Mouse (Mus musculus): ENCODE results near the gene Mfn2.

Gene Mfn2

DNA sequence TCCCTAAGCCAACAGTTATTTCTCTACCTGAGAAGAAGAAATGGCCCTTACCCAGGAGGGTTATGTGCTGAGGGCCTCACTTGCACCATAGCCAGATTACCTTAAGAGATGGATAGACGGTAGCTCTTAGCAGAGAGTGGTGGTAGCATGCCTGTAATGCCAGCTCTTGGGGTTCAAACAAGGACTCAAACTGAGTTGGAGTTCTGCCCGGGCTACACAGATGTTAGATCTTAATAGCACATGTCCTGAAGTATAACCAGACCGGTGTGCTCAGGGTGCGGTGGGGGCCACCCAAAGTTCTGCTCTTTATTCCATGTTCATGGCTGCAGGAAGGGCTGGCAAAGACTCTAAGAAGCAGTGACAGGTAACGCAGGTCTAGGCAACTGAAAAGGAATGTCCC lies 5.0 kb upstream of the Mfn2 start:
- no peak for DNase-seq

DNA sequence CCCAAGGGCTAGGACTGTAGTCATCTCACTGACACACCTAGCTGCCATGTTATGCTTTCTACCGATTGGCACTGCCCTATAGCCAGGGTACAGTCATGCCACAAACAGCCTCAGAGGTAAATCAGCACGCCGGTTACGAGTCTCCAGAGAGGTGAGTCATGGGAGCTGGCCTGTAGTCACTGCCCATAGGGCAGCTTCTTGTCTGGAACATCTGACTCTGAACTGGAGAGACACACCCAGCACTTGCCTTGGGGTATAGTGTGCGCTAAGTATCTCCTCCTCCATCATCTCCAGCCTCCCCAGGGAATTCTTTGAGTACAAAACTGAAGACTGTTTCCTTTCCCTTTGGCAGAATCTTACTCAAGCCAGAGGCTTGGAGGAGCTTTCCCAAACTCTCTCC lies 1.7 kb upstream of the Mfn2 start:
- DNase-seq, result no peak

DNA sequence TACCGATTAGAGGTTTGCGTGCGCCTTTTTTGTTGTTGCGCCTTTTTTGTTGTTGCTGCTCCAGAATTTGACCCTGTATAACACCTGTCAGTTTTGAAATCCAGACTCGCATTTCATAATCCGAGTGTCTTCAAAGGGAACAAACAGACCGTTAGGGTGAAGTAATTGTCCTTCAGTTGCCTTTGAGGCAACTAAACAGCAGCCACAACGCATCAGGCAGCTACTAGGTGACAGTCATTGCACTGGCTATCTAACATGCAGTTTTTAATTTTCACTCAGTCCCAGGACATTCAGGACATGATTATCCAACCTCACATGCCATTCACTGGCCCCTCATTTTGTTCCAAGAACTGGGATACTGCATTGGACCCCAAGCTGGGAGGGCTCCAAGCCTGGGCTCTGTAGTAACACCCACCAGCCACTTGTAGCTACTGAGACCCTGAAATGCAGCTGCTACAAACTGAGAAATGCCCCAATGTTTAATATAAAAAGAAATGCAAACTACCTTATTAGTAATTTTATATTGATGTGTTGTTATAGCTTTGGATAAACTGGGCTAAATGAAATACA lies 671 bp upstream of the Mfn2 start:
- peak in 1 of 2 experiments; percentile 29 for DNase-seq

DNA sequence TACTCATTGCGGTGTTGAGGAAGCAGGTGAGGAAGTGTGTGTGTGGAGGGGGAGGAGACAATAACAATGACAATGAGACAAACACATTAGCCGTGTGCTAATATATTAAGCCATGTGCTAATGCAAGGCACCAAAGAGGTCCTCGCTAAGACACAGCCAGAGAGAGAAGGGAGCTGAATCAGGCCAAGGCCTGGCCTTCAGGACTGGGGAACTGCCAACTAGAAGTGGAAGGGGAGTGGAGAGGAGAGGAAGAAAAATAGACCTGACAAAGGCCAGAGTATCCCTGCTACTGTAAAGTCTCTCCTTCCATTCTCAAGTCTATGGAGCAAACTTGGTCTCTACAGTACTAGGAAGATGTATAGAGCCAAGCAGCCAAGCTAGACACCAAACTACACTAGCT lies 903 bp downstream of the Mfn2 start:
- no peak for DNase-seq

DNA sequence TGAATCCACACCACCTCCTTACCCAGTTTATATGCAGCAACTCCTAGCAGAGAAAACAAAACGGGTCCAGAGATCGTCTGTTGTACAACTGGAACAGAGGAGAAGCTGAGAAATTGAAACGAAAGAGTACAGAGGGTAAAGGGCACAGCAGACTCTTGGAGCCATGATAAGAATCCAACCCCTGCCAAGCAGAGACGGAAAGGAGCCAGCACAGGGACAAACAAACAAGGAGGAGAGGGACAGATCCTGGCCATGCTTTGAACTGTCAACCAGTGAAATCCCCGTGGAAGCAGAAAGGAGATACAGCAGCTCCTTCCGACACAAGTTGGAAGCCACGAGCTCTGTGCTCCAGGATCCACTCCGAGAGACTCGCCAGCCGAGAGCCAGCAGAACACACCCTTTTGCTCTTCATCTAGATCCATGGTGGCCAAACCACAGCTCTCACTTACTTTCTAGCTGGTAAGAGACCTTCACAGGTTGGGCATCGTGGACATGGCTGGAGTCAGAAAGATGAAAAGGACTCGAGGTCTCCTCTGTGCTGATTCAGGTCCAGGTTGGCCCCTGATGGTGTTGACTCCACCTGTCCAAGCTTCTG lies 1.5 kb downstream of the Mfn2 start:
- no peak for DNase-seq

DNA sequence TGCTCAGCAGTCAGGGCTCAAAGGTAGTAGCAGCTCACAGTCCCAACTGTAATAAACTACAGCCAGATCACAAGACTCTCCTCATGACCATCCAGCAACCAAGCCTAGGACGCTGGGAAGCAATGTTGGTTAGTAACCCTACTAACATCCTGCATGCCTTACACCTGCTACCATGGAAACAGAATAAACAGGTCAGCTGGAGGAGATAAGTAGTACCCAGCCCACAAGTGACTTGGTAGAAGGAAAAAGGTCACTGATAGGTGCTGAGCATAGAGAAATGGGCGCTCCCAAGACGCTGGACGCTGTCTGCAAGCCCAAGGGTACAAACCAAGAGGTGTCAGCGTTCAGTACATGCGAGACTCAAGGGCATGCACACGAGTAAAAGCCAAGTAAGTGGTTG lies 4.1 kb downstream of the Mfn2 start:
- DNase-seq, result no peak

DNA sequence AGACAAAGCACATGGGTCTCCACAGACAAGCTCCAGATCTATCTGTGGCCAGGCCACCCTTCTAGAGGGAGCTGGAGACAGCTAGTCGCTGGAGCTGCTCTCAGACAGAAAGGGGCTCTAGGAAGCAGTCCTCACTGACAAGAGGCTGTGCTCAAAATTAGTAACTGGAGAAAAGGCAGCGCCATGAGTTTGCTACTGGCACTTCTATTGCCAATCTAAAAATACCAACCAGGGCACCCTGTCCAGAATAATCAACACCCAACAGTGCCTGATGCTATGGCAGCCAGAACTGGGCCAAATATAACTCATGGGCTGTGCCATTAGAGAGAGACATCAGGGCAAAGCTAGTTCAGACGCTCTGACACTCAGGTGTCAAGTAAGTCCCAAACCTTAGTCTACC lies 7.2 kb downstream of the Mfn2 start:
- DNase-seq, result peak; percentile 58 to 59

DNA sequence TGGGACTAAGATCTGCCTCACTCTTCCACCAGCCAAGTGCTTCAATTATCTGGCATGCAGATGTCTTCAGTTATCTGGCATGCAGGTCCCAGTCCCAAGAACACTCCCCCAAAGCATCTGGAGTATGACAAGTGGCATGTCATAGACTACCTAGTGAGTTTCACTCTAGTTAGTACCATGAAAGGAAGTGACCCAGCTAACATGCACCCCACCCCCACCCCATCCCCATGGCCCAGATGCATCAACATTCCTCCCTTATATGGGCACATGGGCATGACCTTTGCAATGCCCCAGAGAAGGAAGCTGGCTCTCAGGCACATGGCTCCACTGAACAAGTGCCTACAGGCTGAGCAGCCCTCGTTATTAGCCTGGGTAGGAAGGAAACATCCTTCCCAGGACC lies 8.1 kb downstream of the Mfn2 start:
- no peak for DNase-seq

DNA sequence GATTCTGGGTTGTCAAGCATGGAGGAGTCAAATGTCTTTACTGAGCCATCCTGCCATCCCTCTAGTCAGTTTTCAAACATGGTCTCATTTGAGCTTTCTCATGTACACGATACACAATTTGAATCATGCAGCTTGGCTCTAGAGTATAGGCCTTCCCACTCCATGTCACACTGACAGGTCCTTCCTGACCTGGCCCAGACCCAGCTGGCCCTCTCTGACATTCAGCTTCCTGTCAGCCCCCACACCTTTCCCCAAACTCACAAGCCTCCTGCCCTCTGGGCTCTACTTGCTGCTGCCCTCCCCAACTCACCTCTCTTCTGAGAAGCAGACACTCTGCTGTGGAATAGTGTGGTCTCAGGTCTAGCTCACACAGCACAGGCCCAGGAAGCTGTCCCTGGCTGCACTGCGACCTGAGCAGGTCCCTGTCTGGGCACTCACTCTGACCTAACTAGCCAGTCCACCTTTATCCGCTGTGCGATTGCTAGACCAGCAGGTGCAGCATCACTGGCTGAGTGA lies 8.6 kb downstream of the Mfn2 start:
- peak in 1 of 2 experiments; percentile 31 for DNase-seq

DNA sequence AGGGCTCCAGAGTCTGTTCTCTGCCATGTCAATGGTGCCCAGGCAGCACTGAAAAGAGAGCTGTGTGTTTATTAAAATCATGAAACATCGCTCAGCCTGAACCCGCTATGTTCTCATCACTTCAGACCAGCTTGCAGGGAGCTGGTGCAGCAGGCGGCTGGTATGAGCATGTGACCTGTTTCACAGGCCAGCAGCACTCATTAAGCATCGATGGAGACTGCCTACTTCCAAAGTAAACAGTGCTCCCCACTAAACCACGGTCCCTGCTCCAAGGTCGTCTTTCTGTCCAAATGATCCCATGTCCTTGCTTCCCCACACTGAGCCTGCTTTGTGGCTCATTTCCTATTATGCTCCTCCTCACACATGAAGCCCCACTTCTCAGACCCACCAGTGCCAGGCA lies 14.2 kb downstream of the Mfn2 start:
- DNase-seq, result no peak

DNA sequence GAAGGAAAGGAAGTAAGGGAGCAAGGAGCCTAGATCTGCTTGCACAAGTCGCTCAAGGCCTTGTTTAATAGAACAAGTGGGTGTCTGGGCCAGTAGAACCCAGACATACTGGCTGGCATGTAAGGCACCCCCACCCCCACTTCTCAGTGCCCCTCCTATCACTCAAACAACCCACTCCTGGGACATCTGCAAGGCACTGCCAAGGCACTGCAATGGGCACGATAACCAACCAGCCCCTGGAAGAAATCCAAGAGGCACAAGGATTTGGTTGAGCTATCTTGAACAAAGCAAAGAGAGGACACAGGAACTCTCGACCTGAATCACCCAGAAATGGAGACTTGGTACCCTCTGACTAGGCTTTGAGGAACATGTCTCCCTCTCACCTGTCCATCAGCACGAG lies 16.3 kb downstream of the Mfn2 start:
- no peak for DNase-seq

DNA sequence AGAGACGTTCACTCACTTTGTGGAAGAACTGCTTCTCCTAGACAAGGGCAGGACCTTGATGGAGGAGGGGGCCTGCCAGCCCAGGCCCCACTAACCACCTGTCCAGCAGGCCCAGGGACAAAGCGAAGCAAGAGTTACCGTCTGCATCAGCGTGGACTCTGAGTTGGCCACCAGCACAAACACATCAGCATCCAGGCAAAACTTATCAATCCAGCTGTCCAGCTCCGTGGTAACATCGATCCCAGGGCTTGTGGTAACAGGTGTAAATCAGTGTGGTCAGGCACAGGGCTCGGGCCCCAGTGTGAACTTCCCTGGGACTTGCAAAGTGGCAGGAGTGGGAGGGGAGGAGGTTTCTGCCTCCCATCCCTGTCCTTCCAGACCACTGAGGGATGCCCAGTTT lies 17.2 kb downstream of the Mfn2 start:
- DNase-seq, result no peak

DNA sequence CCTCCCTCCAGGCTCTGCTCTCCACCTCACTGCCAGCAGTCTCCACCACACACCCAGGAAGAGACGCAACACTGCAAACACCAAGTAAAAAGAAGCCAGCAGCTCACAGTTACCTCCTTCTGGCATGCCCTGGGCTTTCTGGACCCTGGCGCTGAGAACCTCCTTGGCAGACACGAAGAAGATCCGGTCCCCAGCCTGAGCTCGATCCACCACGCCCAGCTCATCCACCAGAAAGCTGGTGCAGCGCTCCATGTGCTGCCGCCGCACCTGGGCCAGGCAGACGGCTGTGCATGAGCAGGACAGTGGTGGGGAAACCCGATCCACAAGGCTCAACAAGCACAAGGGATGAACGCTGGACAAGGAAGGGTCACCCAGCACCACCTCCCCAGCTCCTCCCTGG lies 18.3 kb downstream of the Mfn2 start:
- no peak for DNase-seq

DNA sequence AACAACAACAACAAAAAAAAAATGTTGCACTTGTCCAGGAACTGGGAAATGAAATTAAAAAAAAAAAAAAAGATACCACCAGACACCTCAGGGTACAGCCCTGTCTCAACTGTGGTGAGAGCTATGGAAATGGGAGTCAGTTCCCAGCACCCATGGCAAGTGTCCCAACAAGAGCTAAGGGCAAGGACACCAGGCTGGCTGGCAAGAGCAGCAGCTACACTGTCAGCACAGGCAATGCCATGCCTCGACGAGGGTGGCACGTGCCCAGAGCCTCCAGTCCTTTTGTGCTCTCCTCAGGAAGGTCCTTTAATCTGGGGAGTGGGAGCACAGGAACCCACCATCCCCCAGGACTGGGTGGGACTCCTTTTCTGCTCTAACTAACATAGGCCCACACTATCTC lies 20.4 kb downstream of the Mfn2 start:
- no peak for DNase-seq

DNA sequence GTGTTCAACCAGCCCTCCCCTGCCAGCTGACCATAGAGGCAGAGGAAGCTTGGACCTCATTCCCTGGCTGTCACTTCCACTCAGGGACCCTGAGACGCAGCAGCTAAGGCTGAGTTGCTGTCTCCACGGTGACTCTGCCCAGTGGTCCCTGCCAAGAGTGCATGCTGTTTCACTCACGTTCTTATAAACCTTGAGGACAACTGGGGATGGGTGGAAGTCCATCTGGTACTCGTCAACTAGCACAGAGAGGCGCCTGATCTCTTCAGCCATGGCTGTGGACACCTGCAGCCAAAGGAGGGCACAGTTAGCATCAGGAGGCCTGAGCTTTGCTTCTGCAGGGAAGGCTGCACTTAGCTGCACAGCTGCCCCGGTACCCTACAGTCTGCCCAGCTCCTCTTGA lies 21.5 kb downstream of the Mfn2 start:
- DNase-seq, result no peak

DNA sequence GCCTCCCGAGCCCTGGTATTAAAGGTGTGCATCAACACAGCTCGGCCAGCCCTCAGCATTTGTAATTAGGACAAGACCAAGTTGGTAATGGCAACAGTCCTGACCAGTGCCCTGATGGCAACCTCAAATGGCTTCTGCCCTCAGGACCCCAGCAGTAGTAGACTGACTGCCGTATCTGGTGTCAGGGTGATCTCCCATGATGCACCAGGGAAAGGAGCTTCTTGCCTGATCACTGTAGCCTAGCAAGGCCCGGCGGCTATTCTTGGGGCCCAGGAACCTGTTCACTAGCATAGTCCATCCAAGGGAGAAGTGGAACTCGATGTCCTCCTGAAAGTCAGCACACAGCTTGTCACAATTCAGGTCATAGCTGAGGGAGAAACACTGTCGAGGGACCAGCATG lies 22.7 kb downstream of the Mfn2 start:
- DNase-seq, result no peak

DNA sequence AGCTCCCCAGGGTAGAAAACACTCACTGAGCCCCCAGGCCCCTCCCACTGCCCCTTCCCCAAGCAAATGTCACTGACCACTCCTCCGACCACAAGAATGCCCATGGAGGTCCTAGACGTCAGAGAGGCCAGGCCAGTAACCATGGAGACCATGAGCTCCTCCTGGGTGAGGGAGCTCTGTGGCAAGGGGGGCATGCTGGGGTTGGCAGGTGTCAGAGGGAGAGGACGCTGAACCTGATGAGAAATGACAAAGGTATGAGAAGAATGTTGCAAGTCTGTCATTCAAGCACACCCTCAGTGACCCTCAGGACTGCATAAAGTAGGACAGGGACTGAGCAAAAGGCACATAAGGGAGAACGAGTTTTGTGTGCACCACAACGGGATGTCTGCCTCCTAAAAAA lies 24.6 kb downstream of the Mfn2 start:
- no peak for DNase-seq

DNA sequence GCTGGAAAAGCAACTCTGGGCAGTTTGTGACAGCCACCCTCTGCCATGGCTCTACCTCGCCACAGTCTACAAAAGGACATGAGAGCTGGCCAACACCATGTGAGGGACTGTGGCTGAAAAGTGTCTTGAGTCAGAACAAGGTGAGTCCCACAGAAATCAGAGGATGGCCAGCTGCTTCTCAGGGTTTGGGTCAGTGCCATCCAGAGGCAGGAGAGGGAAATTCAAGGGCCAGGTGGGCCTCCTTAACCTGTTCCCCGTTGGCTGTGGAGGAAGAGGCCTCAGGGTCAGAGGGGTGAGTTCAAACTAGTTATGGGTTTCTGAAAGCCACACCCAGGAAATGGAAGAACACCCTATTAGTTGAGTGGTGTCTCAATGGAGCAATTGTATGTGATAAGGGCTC lies 25.0 kb downstream of the Mfn2 start:
- no peak for DNase-seq

DNA sequence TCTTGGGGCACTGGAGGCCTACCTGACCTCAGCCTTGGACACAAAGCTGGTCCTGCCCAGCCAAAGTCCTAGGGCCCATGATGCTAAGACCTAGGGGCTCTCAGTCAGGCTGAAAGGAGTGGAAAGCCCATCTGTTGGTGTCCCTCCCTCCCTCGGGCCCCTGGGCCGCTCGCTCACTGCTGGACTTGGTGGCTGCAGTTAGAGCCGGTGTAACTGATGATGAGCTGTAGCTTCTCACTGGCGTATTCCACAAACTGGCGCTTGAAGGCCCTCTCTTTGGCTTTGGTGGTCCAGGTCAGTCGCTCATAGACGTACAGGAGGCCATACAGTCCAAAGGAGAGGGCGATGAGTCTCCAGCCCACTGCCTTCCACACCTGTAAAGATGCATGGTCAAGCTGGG lies 26.0 kb downstream of the Mfn2 start:
- no peak for DNase-seq

DNA sequence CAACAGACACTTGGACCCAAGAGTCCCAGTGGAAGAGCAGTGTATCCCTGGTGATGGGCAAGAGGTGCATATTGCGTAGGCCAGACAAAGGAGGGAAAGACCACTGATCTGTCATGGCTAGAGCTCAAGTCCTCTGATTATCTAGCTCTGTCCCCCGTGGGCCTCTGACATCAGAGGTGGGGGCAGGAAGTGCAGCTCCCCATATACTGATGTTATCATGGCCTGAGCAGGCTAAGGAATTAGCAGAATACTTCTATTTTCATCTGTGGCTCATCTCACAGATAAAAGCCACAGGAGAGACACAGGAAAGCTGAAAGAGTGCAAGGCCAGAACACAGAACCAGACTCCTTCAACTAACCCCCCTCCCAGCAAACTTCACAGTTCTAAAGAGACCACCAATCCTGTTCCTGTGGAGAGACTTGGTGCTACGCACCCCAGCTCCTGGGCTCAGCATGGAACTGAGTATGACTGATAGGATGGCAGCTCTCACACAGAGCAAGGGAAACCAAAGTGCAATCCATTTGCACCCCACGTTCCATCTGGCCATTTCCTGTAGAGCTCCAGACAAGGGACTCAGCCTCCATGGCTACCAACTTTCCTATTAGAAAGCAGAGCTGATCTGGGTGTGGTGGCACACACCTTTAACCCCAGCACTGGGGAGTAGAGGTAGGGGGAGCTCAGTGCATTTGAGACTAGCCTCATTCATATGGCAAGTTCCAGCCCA lies 28.5 kb downstream of the Mfn2 start:
- no peak for DNase-seq

DNA sequence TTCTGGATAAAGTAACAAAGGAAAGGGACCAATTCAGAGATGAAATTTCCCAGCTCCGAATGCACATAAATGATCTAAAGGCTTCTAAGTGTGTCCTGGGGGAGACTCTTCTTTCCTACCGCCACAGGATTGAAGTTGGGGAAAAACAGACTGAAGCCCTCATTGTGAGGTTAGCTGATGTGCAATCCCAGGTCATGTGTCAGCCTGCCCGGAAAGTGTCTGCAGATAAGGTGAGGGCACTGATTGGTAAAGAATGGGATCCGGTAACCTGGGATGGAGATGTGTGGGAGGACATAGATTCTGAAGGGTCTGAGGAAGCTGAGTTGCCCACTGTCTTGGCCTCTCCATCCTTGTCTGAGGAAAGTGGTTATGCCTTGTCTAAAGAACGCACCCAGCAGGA lies 35.3 kb downstream of the Mfn2 start:
- no peak for DNase-seq

DNA sequence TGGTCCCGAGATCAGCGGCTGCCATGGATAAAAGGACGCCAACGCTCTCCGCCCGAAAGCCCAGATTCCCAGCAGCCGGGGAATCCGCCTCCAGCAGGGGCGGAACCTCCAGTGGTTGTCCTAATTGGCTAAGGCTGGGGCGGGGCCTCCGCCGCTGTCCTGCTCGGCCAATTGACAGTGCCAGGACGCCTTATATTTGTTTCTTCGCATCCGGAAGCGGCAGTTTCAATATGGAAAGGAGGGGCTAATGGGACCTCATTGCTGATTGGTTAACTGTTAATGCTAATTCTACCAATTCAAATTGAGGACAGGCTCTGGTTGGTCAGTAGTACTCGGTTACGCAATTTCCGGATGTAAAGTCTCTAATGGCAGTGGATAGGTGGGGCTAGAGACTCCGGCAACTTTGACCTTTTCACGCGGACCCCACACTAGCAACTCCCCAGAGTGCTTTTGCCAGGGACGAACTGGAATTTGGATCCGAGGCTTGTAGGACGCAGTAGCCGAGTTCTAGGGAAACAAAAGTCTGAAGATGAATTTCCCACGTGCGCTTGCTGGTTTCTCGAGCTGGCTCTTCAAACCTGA lies 36.0 kb downstream of the Mfn2 start, which contains the start of the genes Miip and Fv1:
Gene Miip, minus strand, starts transcription at position 367 of the 582 bp plus-strand sequence.
Gene Fv1, plus strand, starts transcription at position 530 of the 582 bp plus-strand sequence.
- DNase-seq, result peak; percentile 89 to 93

DNA sequence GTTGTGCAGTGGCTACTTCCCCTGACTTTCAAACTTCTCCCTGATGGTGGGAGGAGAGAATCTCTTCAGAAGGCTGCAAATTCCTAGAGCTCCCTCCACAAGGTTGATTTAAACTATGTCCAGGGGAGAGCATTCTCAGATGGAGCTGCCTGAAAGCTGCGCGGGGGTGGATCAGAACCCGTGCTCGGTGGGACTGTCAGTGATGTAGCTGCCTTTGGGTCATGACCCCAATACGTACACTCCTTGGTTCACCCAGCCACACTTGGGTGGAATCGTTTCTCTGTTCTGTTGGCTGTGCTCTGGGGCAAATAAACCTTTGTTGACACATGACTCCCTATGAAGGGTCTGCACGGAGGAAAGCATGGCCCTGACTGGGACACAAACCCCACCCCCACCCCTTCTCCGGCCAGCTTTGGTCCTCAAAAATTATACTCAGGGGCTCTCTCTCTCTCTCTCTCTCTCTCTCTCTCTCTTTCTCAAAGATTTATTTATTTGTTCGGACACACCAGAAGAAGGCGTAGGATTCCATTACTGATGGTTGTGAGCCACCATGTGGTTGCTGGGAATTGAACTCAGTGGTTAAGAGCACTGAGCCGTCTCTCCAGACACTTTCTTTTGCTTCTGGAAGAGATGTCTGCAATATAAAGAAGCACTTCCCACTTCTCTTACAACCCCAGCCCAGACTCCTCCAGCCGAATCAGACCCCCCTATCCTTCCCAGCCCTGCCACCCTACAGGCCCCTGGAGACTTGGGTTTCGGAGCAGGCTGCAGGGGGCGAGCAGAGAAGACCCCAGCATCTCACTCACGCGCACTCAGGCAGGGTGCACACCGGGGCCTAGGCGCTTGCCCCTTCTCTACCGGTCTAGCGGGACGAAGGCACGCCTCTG lies 36.7 kb downstream of the Mfn2 start:
- DNase-seq, result no peak
